Mouse (Mus musculus) erythroblast, embryonic 14.5 days (primary cell): ENCODE data around the gene Fto.

Experiments used
- GATA1 ChIP-seq: IDR thresholded peaks from 2 replicates; pipeline ENCODE4 v1.6.1; 2012; ENCODE audit warnings: low read length, inconsistent platforms, mixed read lengths
- TAL1 ChIP-seq: IDR thresholded peaks from 3 replicates; pipeline ENCODE4 v1.6.1; 2012; ENCODE audit warnings: low read length, inconsistent platforms, mixed read lengths

DNA sequence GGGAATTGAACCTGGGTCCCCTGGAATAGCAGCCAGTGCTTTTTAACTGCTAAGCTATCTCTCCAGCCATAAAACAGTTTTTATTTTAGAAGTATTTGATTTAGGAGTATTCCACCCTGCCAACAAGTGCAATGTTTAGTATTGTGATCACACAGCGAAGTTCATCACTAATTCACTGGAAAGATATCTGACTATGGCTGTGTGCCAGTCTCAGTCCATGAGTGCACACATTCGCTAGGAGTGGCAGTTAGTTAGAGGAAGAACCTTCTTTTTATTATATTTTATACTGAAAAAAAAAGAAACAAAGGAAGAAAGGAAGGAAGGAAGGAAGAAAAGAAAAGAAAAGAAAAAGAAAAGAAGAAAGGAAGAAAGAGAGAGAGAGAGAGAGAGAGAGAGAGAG lies 174.1 kb downstream of the Fto start:
- no peak for TF ChIP-seq TAL1
- no peak for TF ChIP-seq GATA1
